Mouse (Mus musculus): ENCODE measurements around the gene Slfn14. TPM values are rescaled to one million over a fixed set of nuclear protein-coding genes. Genes with fewer than 3 reads are reported as not detected.
A peak's percentile ranks its signal among the peaks of the same experiment; 100 is the strongest.

The Slfn14 gene
- polyA plus RNA-seq, 1 experiment: 0.01 TPM

DNA sequence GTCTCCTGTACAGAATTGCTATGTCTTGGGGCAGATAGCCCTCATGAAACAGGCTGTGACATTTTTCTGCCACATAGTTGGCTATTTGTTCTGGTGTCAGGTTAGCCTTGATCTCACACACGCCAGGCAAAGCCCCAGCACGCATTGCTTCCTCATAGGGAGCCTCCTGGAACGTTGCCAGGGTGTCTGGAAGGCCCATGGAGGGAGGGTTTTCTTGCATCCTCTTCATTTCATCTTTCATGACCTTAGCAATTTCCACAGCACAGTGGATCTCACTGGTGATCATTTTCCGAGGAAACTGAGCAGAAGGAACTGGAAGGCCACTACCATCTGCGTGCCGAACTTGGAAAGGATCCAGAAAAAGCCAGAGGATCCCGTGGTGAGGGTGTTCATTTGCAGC, 10.3 kb downstream of the Slfn14 start:
- Histone ChIP-seq H3K36me3 (ENCODE audit: control insufficient read depth, insufficient read depth) (no peaks in the 10 kb centered on the region), H3K4me2 (ENCODE audit: low read depth) (no peak overlapping the region), H3K79me2 (ENCODE audit: control insufficient read depth, insufficient read depth) (no peaks in the 10 kb centered on the region), H3K27me3 (ENCODE audit: control insufficient read depth, insufficient read depth, insufficient read length) (no peaks in the 10 kb centered on the region), H3ac (ENCODE audit: control insufficient read depth, insufficient read length) (no peak overlapping the region), H3K4me3 (no peak overlapping the region)
- TF ChIP-seq SRF (IDR thresholded peaks at IDR 0.05; ENCODE audit: control insufficient read depth, insufficient read length, low read depth) (no peak), TCF3 (IDR thresholded peaks at IDR 0.05; ENCODE audit: insufficient read length, low read depth) (no peak), POLR2A (IDR thresholded peaks at IDR 0.05; ENCODE audit: insufficient read length, low read depth) (no peak), CEBPB (IDR thresholded peaks at IDR 0.05; ENCODE audit: insufficient read depth, poor library complexity, severe bottlenecking) (no peak), REST (IDR thresholded peaks at IDR 0.05; ENCODE audit: insufficient read depth, insufficient read length) (no peak), USF1 (IDR thresholded peaks at IDR 0.05; ENCODE audit: low read depth) (no peak), E2F4 (IDR thresholded peaks at IDR 0.05; ENCODE audit: insufficient read depth) (no peak), MAX (IDR thresholded peaks at IDR 0.05; ENCODE audit: low read depth) (no peak), POLR2AphosphoS2 (IDR thresholded peaks at IDR 0.05; ENCODE audit: insufficient read length, low read depth) (no peak), TCF12 (IDR thresholded peaks at IDR 0.05; ENCODE audit: insufficient read depth, poor library complexity, severe bottlenecking) (no peak), MYOG (IDR thresholded peaks at IDR 0.05; ENCODE audit: control insufficient read depth in 1 of 3, insufficient read depth in 1 of 3, insufficient read length in 2 of 3, low read depth in 2 of 3) (no peak), MYOD1 (IDR thresholded peaks at IDR 0.05; ENCODE audit: control insufficient read depth in 1 of 3, insufficient read length in 2 of 3, low read depth in 2 of 3) (no peak)

GRCm38 (mm10) chr11:83271951-83272843, 14.3 kb downstream of the Slfn14 start:
- H3ac ChIP-seq (ENCODE audit: control insufficient read depth, insufficient read length): no peak overlapping the region
- peak overlapping the region; percentile 99 for H3K4me2 ChIP-seq (ENCODE audit: low read depth)
- no peak overlapping the region for H3K4me3 ChIP-seq

DNA sequence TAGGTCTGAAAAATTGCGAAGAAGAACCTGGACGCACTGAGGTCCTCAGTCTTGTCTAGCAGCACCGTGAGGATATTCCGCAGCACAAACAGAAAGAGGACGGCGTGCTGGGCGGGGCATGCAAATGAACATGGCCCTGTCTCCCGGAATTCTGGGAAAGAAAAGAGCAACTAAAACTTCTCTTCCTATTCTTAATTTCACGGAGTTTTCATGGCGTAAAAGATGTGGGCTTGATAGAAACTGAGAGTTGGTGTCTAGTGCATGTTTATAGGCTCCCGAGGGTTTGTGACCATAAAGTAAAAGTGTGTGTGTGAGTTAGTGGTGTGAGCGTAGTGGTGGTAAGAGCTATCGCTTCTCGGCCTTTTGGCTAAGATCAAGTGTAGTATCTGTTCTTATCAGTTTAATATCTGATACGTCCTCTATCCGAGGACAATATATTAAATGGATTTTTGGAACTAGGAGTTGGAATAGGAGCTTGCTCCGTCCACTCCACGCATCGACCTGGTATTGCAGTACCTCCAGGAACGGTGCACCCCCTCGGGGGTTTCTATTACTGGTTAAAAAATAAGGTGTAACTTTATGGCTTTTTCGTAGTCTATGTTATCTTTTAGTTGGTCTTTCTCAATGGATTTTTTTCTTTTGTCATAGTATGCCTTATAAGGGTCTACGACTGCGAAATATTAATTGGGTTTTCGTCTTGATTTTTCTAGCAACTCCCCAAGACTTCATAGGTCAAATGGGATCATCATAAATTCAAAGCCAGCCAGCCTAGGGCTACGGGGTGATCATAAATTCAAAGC, 15.2 kb downstream of the Slfn14 start:
- Histone ChIP-seq H3K4me2 (ENCODE audit: low read depth) (peak overlapping the region; percentile 99), H3K4me3 (peak overlapping the region; percentile 29), H3K79me2 (ENCODE audit: control insufficient read depth, insufficient read depth) (no peaks in the 10 kb centered on the region), H3ac (ENCODE audit: control insufficient read depth, insufficient read length) (no peak overlapping the region), H3K36me3 (ENCODE audit: control insufficient read depth, insufficient read depth) (no peaks in the 10 kb centered on the region), H3K27me3 (ENCODE audit: control insufficient read depth, insufficient read depth, insufficient read length) (peaks cover 8% of the 10 kb centered on the region)
- TF ChIP-seq POLR2AphosphoS2 (IDR thresholded peaks at IDR 0.05; ENCODE audit: insufficient read length, low read depth) (peak; percentile 65), CEBPB (IDR thresholded peaks at IDR 0.05; ENCODE audit: insufficient read depth, poor library complexity, severe bottlenecking) (peak; percentile 56; the same call in 1 of the 2 replicates), SRF (IDR thresholded peaks at IDR 0.05; ENCODE audit: control insufficient read depth, insufficient read length, low read depth) (no peak), TCF12 (IDR thresholded peaks at IDR 0.05; ENCODE audit: insufficient read depth, poor library complexity, severe bottlenecking) (no peak)

More at GRCm38 (mm10) chr11:83271951-83272843, 14.3 kb downstream of the Slfn14 start:
- Histone ChIP-seq H3K36me3 (ENCODE audit: control insufficient read depth, insufficient read depth) (no peaks in the 10 kb centered on the region), H3K79me2 (ENCODE audit: control insufficient read depth, insufficient read depth) (no peaks in the 10 kb centered on the region), H3K27me3 (ENCODE audit: control insufficient read depth, insufficient read depth, insufficient read length) (peaks cover 8% of the 10 kb centered on the region)
- no peak for TF ChIP-seq MAX (IDR thresholded peaks at IDR 0.05; ENCODE audit: low read depth)
- no peak for TF ChIP-seq E2F4 (IDR thresholded peaks at IDR 0.05; ENCODE audit: insufficient read depth)
- no peak for TF ChIP-seq MYOD1 (IDR thresholded peaks at IDR 0.05; ENCODE audit: control insufficient read depth in 1 of 3, insufficient read length in 2 of 3, low read depth in 2 of 3)
- no peak for TF ChIP-seq POLR2A (IDR thresholded peaks at IDR 0.05; ENCODE audit: insufficient read length, low read depth)
- TF ChIP-seq CEBPB (IDR thresholded peaks at IDR 0.05; ENCODE audit: insufficient read depth, poor library complexity, severe bottlenecking): no peak
- TF ChIP-seq TCF3 (IDR thresholded peaks at IDR 0.05; ENCODE audit: insufficient read length, low read depth): no peak

- TF ChIP-seq TCF3 (IDR thresholded peaks at IDR 0.05; ENCODE audit: insufficient read length, low read depth) (no peak), REST (IDR thresholded peaks at IDR 0.05; ENCODE audit: insufficient read depth, insufficient read length) (no peak), POLR2A (IDR thresholded peaks at IDR 0.05; ENCODE audit: insufficient read length, low read depth) (no peak), CEBPB (IDR thresholded peaks at IDR 0.05; ENCODE audit: insufficient read depth, poor library complexity, severe bottlenecking) (no peak)
- Histone ChIP-seq H3K27me3 (ENCODE audit: control insufficient read depth, insufficient read depth, insufficient read length) (peaks cover 8% of the 10 kb centered on the region), H3K4me3 (peak overlapping the region; percentile 29), H3K36me3 (ENCODE audit: control insufficient read depth, insufficient read depth) (no peaks in the 10 kb centered on the region), H3K79me2 (ENCODE audit: control insufficient read depth, insufficient read depth) (no peaks in the 10 kb centered on the region), H3K4me2 (ENCODE audit: low read depth) (peak overlapping the region; percentile 99), H3ac (ENCODE audit: control insufficient read depth, insufficient read length) (no peak overlapping the region)
Observed at GRCm38 (mm10) chr11:83270842-83271150, 15.7 kb downstream of the Slfn14 start.

- Histone ChIP-seq H3ac (ENCODE audit: control insufficient read depth, insufficient read length) (no peak overlapping the region), H3K4me3 (no peak overlapping the region), H3K36me3 (ENCODE audit: control insufficient read depth, insufficient read depth) (no peaks in the 10 kb centered on the region), H3K79me2 (ENCODE audit: control insufficient read depth, insufficient read depth) (no peaks in the 10 kb centered on the region), H3K27me3 (ENCODE audit: control insufficient read depth, insufficient read depth, insufficient read length) (peaks cover 17% of the 10 kb centered on the region), H3K4me2 (ENCODE audit: low read depth) (no peak overlapping the region)
- TF ChIP-seq TCF3 (IDR thresholded peaks at IDR 0.05; ENCODE audit: insufficient read length, low read depth) (no peak), E2F4 (IDR thresholded peaks at IDR 0.05; ENCODE audit: insufficient read depth) (no peak), POLR2A (IDR thresholded peaks at IDR 0.05; ENCODE audit: insufficient read length, low read depth) (no peak), USF1 (IDR thresholded peaks at IDR 0.05; ENCODE audit: low read depth) (no peak), CEBPB (IDR thresholded peaks at IDR 0.05; ENCODE audit: insufficient read depth, poor library complexity, severe bottlenecking) (no peak), POLR2AphosphoS2 (IDR thresholded peaks at IDR 0.05; ENCODE audit: insufficient read length, low read depth) (no peak), TCF12 (IDR thresholded peaks at IDR 0.05; ENCODE audit: insufficient read depth, poor library complexity, severe bottlenecking) (no peak)
Observed at GRCm38 (mm10) chr11:83263146-83263545, 23.4 kb downstream of the Slfn14 start.

Data from myocyte (in vitro differentiated cells).